Mouse (Mus musculus): Measurements from ENCODE around the gene Pklr. TPM values are rescaled to one million over a fixed set of nuclear protein-coding genes. Genes with fewer than 3 reads are reported as not detected.
"Not testable (repeated sequence)": the region's sequence is repeated elsewhere in the genome, so short reads cannot be mapped to it uniquely, and the experiment has no call there.

Pklr gene
- polyA plus RNA-seq, 1 experiment, result 14.3 TPM

DNA sequence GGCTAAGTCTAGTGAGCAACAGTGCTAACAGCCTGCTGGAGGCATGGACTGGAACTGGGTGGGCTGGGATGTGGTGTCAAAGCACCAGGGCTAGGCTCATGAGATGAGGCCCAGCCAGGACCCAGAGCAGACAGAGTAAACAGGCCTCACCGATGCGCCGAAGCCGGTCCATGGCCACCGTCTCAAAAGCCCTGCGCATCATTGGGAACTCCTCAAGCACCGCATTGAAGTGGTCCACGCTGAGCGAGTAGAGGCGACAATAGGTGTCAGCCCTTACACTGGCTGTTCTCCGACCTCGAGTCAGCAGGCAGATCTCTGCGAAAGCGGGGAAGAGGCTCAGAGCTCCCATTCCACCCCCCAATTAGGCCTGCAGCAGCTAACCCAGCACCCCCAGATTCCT is 12.6 kb downstream of the Pklr start:
- Histone ChIP-seq H3K27ac (ENCODE audit: control insufficient read depth, insufficient read depth, low read depth, low read length, poor library complexity) (no peak overlapping the region; the same call in 1 of the 2 replicates), H3K4me3 (replicated peaks; ENCODE audit: control insufficient read depth, low read depth, low read length) (no peak overlapping the region), H3K4me1 (ENCODE audit: control insufficient read depth, insufficient read depth, low read length) (no peaks in the 10 kb centered on the region; the same call in 1 of the 2 replicates)
- WGBS, result 88% methylated on average over 14 of the region's 14 CpGs
- TF ChIP-seq CTCF (IDR thresholded peaks at IDR 0.05; ENCODE audit: control insufficient read depth, insufficient read depth, low read length) (no peak), POLR2A (IDR thresholded peaks at IDR 0.05; ENCODE audit: borderline replicate concordance, control insufficient read depth, low read depth, low read length) (no peak)

DNA sequence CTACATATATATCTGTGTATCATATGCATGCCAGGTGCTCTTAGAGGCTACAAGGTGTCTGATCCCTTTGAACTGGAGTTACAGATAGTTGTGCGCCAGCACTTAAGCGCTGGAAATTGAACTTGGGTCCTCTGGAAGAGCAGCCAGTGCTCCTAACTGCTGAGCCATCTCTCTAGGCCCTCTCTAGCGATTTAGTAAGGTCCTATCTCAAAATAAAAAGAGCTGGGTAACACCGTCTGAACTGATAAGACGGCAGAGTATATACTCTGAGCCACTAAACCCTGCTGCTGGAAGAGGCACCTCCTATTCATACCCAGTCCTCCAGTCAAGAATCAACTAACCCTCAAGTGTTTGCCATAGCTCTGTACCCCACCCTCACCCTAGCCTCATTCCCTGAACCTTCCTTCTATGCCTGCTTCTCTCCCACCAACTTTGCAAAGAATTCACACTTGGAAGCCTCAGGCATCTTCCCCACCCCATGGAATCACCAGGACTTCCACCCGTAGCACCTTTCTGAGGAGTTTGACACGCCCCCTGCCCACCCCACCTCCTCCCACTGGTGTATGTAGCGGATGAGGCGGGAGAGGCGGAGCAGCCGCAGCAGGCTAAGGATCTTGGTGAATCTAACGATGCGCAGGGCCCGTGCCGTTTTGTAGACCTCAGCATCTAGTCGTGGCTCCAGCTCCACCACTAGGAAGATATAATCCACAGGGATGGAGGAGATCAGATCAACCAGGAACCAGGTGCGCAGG is 16.3 kb downstream of the Pklr start:
- no peak overlapping the region; the same call in 1 of the 2 replicates for H3K27ac ChIP-seq (ENCODE audit: control insufficient read depth, insufficient read depth, low read depth, low read length, poor library complexity)
- 64% methylated on average over 17 of the region's 17 CpGs for WGBS
- peaks cover 1% of the 10 kb centered on the region for H3K4me1 ChIP-seq (ENCODE audit: control insufficient read depth, insufficient read depth, low read length)
- H3K4me3 ChIP-seq (replicated peaks; ENCODE audit: control insufficient read depth, low read depth, low read length), result no peak overlapping the region
- TF ChIP-seq CTCF (IDR thresholded peaks at IDR 0.05; ENCODE audit: control insufficient read depth, insufficient read depth, low read length) (no peak), POLR2A (IDR thresholded peaks at IDR 0.05; ENCODE audit: borderline replicate concordance, control insufficient read depth, low read depth, low read length) (no peak)

DNA sequence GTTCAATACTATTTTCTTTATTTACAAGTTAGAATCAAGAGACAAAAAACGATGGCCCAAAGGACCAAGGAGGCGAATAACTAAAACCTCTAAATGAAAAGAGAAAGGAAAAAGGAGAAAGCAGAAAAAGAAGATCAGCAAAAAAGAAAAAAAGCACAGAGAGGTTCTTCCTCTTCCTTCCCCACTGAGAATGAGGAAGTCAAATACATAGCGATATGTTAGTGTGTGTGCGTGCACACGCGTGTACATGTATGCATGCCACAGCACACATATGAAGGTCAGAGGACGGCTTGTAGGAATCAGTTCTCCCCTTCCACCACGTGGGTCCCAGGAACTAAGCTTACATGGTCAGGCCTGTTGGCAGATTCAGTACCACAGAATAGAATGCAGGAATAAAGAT is 21.0 kb downstream of the Pklr start:
- peaks cover 1% of the 10 kb centered on the region for H3K4me1 ChIP-seq (ENCODE audit: control insufficient read depth, insufficient read depth, low read length)
- 41% methylated on average over 8 of the region's 8 CpGs for WGBS
- TF ChIP-seq POLR2A (IDR thresholded peaks at IDR 0.05; ENCODE audit: borderline replicate concordance, control insufficient read depth, low read depth, low read length) (no peak), CTCF (IDR thresholded peaks at IDR 0.05; ENCODE audit: control insufficient read depth, insufficient read depth, low read length) (no peak)
- no peak overlapping the region for H3K27ac ChIP-seq (ENCODE audit: control insufficient read depth, insufficient read depth, low read depth, low read length, poor library complexity)
- H3K4me3 ChIP-seq (replicated peaks; ENCODE audit: control insufficient read depth, low read depth, low read length), result no peak overlapping the region

DNA sequence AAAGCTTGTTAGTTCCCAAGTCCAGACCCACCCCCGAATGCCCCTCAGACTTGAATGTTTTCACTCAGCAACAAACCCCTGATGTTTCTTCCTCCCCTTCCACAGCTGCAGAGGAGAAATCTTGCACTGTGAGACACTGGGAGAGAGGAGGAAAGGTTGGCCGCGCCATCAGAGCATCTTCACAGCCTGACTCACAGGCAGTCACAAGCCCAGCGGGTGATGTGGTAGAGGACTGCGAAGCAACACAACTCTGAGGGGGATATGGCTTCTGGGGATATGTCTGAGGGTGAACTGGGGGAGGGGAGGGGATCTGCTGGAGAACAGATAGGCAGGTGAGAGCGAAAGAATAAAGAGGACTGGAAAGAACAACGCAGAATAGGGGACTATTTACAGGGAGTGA is 22.7 kb downstream of the Pklr start:
- peaks cover 2% of the 10 kb centered on the region; the same call in 1 of the 2 replicates for H3K4me1 ChIP-seq (ENCODE audit: control insufficient read depth, insufficient read depth, low read length)
- no peak for TF ChIP-seq POLR2A (IDR thresholded peaks at IDR 0.05; ENCODE audit: borderline replicate concordance, control insufficient read depth, low read depth, low read length)
- TF ChIP-seq CTCF (IDR thresholded peaks at IDR 0.05; ENCODE audit: control insufficient read depth, insufficient read depth, low read length), result no peak
- H3K4me3 ChIP-seq (replicated peaks; ENCODE audit: control insufficient read depth, low read depth, low read length), result no peak overlapping the region
- no peak overlapping the region for H3K27ac ChIP-seq (ENCODE audit: control insufficient read depth, insufficient read depth, low read depth, low read length, poor library complexity)
- WGBS, result 33% methylated on average over 7 of the region's 7 CpGs

DNA sequence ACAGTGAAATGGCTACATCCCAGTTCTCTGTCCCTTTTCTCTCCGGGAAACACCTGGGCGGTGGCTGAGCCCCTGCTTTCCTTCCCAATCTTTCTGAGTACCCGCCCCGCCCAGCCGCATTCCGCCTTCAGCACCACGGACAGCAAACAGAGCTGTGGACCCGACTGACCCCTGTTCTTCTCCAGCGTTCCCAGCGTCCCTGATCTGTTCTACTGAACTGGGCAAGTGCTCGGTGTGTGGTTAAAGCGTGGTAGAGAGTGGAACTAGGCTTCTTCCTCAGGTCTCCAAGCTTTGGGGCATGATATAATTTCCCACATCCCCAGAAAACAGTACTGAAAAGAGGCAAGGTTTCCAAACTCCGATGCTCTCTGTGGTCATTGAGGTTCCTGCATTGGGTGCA is 23.3 kb downstream of the Pklr start:
- Histone ChIP-seq H3K27ac (ENCODE audit: control insufficient read depth, insufficient read depth, low read depth, low read length, poor library complexity) (no peak overlapping the region), H3K4me1 (ENCODE audit: control insufficient read depth, insufficient read depth, low read length) (peaks cover 3% of the 10 kb centered on the region; the same call in 1 of the 2 replicates), H3K4me3 (replicated peaks; ENCODE audit: control insufficient read depth, low read depth, low read length) (no peak overlapping the region)
- TF ChIP-seq CTCF (IDR thresholded peaks at IDR 0.05; ENCODE audit: control insufficient read depth, insufficient read depth, low read length) (no peak), POLR2A (IDR thresholded peaks at IDR 0.05; ENCODE audit: borderline replicate concordance, control insufficient read depth, low read depth, low read length) (no peak)
- WGBS, result 1% methylated on average over 13 of the region's 13 CpGs

DNA sequence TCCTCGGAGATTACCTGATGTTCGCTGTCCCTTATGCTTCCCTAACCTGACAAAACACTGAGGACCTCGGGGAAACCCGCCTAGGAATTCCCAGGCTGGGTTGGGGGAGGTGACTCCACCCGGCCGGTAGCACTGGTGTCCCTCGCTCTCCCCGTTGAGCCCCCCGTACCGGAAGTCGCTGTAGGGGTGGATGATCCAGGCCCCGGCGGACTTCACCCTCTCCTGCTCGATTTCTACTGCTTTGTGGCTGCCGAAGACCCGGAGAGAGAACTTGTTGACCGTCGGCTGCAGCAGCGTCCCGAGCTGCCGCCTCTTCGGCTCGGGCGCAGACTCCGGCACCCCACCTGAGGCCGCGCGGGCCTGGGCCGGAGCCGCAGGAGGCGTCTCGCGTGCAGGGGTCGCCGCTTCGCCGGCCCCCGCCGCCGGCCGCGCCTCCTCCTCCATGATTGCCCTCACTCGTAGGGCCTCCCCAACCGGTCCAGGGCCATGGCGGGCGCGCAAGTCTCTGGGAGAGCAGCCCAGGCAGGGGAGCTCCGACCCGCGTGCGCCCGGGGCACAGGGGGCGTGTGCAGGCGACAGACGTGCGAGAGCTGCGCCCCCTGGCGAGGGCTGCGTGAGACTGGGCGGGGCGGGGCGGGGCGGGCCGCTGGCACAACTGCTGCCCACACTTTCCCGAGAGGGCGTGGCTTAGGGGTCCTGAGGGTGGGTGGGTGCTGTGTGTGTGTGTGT is 23.8 kb downstream of the Pklr start, which contains the start of gene Hcn3:
Gene Hcn3, minus strand, starts transcription at position 581 of the 729 bp plus-strand sequence.
- TF ChIP-seq POLR2A (IDR thresholded peaks at IDR 0.05; ENCODE audit: borderline replicate concordance, control insufficient read depth, low read depth, low read length), result no peak
- TF ChIP-seq CTCF (IDR thresholded peaks at IDR 0.05; ENCODE audit: control insufficient read depth, insufficient read depth, low read length), result peak; percentile 38; the same call in 1 of the 2 replicates
- Histone ChIP-seq H3K4me1 (ENCODE audit: control insufficient read depth, insufficient read depth, low read length) (peaks cover 3% of the 10 kb centered on the region; the same call in 1 of the 2 replicates), H3K27ac (ENCODE audit: control insufficient read depth, insufficient read depth, low read depth, low read length, poor library complexity) (no peak within 1 kb of the TSS), H3K4me3 (replicated peaks; ENCODE audit: control insufficient read depth, low read depth, low read length) (peak within 1 kb of the TSS; percentile 26)
- under 1% methylated on average over 63 of the region's 66 CpGs for WGBS

DNA sequence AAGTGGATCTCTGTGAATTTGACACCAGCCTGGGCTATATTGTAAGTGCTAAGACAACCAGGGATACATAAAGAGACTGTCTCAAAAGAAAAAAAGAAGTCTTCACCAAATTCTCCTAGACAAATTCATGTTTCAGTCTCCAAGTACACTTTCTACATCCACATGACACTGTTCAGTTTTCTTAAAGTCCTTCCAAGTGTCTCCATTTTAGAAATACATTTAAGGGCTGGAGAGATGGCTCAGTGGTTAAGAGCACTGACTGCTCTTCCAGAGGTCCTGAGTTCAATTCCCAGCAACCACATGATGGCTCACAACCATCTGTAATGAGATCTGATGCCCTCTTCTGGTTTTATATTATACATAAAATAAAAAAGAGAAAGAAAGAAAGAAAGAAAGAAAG is 25.3 kb downstream of the Pklr start:
- H3K4me3 ChIP-seq (replicated peaks; ENCODE audit: control insufficient read depth, low read depth, low read length); H3K27ac ChIP-seq (ENCODE audit: control insufficient read depth, insufficient read depth, low read depth, low read length, poor library complexity); H3K4me1 ChIP-seq (ENCODE audit: control insufficient read depth, insufficient read depth, low read length): not testable (repeated sequence)

DNA sequence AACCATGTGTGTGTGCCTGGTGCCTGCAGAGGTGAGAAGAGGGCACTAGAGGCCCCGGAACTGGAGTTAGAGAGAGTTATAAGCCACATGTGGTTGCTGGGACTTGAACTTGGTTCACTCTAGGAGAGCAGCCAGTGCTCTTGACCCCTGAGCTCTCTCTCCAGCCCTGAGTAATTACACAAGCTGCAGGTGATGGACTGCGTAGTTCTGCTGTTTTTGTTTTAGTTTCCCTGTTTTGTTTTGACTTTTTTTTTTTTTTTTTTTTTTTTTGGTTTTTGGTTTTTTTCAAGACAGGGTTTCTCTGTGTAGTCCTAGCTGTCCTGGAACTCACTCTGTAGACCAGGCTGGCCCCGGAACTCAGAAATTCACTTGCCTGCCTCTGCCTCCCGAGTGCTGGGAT is 25.8 kb downstream of the Pklr start:
- no peak for TF ChIP-seq CTCF (IDR thresholded peaks at IDR 0.05; ENCODE audit: control insufficient read depth, insufficient read depth, low read length)
- TF ChIP-seq POLR2A (IDR thresholded peaks at IDR 0.05; ENCODE audit: borderline replicate concordance, control insufficient read depth, low read depth, low read length), result no peak
- Histone ChIP-seq H3K27ac (ENCODE audit: control insufficient read depth, insufficient read depth, low read depth, low read length, poor library complexity) (no peak overlapping the region), H3K4me3 (replicated peaks; ENCODE audit: control insufficient read depth, low read depth, low read length) (no peak overlapping the region), H3K4me1 (ENCODE audit: control insufficient read depth, insufficient read depth, low read length) (peaks cover 5% of the 10 kb centered on the region; the same call in 1 of the 2 replicates)
- 76% methylated on average over 4 of the region's 4 CpGs for WGBS

Data from bone marrow, adult 2 months (tissue).